Mouse (Mus musculus) left cerebral cortex, adult 18-20 months (tissue): ENCODE measurements around the gene Rnase4. TPM values are rescaled to one million over a fixed set of nuclear protein-coding genes. Genes with fewer than 3 reads are reported as not detected.

Source experiments
- DNase-seq, 2 experiments: peaks; one replicate each; pipeline ENCODE4 v3.0.0; 2021 to 2022; ENCODE audit warnings: low spot score in 2 of 2, mixed read lengths in 1 of 2
- total RNA-seq, 2 experiments: library from RNA; stranded (reverse); gene quantifications; 2 replicates each; pipeline ENCODE4 v1.2.3; 2021

The Rnase4 gene
- total RNA-seq, 2 experiments from 2014 or later, result 16.5 to 18.1 TPM

DNA sequence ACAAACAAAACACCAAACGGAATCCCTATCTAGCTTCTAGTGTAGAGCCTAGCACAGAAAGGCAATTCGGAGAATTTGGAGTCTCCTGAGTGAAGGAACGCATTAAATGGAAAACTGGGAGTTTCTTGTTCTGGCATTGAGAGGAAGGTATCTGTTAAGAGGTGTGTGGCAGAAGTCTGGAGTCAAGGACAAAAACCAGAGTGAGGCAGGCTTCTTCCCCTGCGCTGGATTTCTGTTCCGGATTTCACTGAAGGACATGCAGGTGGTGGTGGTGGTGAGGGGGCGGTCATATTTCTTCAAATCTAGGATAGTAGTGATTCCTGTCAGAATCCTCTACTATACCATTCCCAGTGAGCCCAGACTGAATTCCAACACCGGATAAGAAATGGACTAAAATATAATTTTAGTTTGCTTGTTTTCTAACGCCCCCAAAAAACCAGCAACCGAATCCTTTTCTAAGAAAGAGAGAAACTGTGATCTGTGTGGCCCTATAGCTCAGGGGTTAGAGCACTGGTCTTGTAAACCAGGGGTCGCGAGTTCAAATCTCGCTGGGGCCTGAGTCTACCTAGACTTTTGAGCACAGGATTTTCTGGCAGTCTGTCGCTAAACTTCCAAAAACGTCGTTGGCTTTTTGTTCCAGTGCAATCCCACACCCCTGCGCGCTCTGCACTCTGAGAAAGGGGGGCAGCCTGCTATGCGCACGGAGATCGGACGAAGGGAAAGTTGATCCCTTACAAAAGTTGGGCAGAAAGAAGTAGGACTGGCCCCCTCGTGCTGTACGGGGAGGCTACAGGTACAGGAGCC lies 2.5 kb upstream of the Rnase4 start:
- peak; percentile 88 to 89 for DNase-seq

- DNase-seq, result peak; percentile 98 to 99
Observed at GRCm38 (mm10) chr14:51088970-51089673, 1.8 kb upstream of the Rnase4 start.

- no peak for DNase-seq
Observed at GRCm38 (mm10) chr14:51089674-51090076, 1.2 kb upstream of the Rnase4 start.

GRCm38 (mm10) chr14:51090077-51090781 lies 648 bp upstream of the Rnase4 start:
- peak; percentile 82 to 85 for DNase-seq

DNA sequence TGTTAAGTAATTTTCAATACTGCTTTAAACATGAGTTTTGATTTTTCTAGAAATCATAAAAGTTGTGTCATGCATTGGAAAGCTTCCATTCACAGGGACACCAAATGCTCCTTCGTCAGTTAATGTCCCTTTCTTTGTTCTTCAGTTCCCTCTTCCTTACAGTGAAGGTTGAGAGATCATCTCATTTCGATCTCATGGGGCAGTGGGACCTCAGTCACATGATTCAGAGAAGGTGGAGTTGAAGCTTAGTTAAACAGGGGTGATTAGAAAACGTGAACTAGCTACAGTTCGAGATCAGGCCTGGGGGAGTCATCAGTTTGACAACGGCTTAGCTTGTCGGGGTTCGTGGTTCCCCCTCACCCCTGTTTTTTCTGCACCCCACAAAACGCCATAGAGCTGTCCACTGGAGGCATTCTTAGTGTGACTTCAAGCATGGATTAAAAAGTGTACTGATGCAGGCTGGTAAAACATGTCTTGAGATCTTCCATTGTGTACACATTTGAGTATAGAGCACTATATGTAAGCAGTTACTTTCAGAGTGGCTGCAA lies 1.3 kb downstream of the Rnase4 start:
- DNase-seq, result no peak

DNA sequence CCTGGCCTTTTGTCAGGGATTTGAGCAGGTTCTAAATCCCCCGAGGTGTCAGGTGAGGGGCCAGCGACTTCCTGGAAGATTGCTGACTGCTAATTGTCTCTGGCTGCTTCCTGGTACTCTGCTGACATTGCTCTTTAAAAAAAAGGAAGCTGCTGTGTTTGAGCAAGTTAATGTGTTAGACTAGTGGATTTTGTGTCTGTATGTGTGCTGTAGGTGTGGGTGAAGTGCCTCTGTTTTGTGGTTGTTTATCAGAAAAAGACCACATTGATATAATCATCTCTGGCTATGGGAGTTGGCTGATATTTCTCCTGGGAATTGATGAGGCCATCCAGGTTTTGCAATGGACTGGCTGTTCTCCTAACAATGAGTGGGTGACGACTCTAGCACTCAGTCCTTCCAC lies 2.6 kb downstream of the Rnase4 start:
- no peak for DNase-seq

- DNase-seq, result no peak
Observed at GRCm38 (mm10) chr14:51094096-51094875, 3.4 kb downstream of the Rnase4 start.

- no peak for DNase-seq
Observed at GRCm38 (mm10) chr14:51094921-51095320, 4.0 kb downstream of the Rnase4 start.

GRCm38 (mm10) chr14:51095736-51096524 lies 5.1 kb downstream of the Rnase4 start:
- DNase-seq, result peak in 1 of 2 experiments; percentile 16

DNA sequence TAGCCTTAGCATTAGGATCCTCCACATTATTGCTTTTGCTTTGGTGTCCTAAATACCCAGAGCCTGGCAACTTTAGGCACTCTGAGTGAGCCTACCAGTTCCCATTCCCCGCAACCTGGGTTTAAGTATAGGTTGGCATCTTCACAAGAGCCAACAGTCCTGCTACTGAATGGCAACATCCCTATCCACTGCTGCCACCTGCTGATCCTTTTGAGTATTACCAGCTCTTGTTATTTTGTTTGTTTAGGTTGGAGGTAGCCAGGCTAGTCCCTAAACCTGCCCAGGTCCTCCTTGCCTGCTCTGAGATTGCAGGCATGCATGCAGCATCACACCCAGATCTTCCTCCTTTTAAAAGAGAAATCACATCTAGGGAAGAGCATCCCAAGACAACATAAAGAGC lies 7.4 kb downstream of the Rnase4 start:
- peak; percentile 86 to 88 for DNase-seq

- no peak for DNase-seq
Observed at GRCm38 (mm10) chr14:51098921-51099320, 8.0 kb downstream of the Rnase4 start.

DNA sequence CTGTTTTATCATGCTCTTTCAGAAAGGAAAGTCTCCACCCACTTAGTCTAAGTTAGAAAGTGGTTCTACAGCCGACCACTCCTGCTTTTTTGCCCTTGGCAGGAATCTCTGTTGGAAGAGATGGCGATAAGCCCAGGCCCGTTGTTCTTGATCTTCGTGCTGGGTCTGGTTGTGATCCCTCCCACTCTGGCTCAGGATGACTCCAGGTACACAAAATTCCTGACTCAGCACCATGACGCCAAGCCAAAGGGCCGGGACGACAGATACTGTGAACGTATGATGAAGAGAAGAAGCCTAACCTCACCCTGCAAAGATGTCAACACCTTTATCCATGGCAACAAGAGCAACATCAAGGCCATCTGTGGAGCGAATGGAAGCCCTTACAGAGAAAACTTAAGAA lies 10.4 kb downstream of the Rnase4 start:
- no peak for DNase-seq

DNA sequence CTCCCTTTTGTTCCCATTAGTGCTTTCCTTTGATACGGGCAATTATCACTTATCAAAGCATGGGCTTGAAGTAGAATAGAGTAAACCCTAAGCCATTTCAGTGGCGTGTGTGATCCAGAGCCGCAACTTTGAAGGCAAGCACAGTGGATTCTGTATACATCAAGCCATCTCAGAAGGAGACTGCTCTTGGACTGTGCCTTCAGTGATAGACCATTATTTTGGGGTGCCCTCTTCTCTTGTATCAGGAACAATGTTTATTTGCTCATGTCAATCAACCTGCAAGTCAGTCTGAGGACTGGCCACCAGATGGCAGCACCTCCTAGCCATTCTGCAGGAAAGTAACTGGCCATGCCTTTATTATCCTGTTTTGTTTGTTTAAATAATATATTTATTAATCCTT lies 12.3 kb downstream of the Rnase4 start:
- DNase-seq, result peak; percentile 68 to 84

GRCm38 (mm10) chr14:51104366-51104765 lies 13.5 kb downstream of the Rnase4 start:
- no peak for DNase-seq

GRCm38 (mm10) chr14:51106449-51106967 lies 15.6 kb downstream of the Rnase4 start:
- no peak for DNase-seq

- no peak for DNase-seq
Observed at GRCm38 (mm10) chr14:51111966-51112365, 21.1 kb downstream of the Rnase4 start.

GRCm38 (mm10) chr14:51113476-51113875 lies 22.6 kb downstream of the Rnase4 start:
- DNase-seq, result no peak

- DNase-seq, result no peak
Observed at GRCm38 (mm10) chr14:51113916-51114560, 23.2 kb downstream of the Rnase4 start, which contains the start of gene Eddm3b. TSS of gene Eddm3b (plus strand) at chr14:51114426.

DNA sequence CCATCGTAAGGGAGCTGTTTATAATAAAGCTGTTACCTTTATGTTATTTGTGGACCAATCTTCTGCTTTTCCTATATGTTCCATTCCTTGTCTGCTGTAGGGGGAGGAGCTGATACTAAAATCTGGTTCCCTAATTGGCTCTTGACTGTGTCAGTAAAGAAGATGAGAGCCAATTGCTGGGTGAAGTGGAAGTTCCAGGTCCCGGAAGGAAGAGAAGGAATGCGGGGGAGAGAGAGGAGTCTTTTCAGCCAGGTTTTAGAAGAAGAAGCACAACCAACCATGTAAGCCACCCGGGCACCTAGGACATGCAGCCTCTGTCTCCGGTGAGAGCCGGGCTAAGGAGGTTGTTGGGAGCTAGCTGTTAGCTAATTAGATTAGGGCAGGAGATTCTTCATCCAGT lies 34.8 kb downstream of the Rnase4 start:
- DNase-seq, result no peak
